Mouse (Mus musculus): ENCODE measurements around the gene Rln3. TPM values are rescaled to one million over a fixed set of nuclear protein-coding genes. Genes with fewer than 3 reads are reported as not detected.

Rln3 gene
- polyA plus RNA-seq, 1 experiment from 2014 or later, result not detected

DNA sequence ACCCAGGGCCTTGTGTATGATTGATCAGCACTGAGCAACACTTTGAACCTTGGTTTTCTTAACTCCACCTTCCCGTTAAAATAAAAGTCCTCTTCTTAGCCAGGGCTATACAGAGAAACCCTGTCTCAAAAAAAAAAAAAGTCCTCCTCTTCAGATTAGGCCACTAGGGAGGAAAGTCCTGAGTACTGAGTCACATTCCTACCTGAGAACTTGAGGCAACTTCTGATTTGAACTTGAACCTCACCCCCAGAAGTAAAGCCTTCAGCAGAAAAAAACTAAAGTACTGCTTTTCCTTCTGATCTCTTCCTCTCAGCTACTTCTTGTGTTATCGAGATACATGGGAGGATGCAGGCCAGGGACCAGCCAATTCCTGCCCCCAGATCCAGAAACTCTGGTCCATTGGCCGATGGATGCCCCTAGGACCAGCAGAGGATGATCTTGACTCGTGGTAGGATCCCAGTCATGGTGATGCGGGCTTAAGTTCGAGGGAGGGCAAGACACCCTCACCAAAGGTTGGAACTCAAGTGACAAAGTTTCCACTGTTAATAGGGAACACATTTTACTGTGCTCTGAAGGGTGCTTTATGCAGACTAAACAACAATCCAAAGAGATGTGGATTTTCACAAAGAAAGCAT, 41.1 kb downstream of the Rln3 start:
- Histone ChIP-seq H3K27ac (no peak overlapping the region), H3K4me1 (replicated peaks) (peaks cover 43% of the 10 kb centered on the region), H3K9me3 (replicated peaks) (no peaks in the 10 kb centered on the region), H3K9ac (peak overlapping the region; percentile 80; the same call in 1 of the 2 replicates), H3K4me2 (peak overlapping the region; percentile 93), H3K36me3 (no peaks in the 10 kb centered on the region; the same call in none of the 2 replicates), H3K4me3 (peak overlapping the region; percentile 77), H3K27me3 (no peaks in the 10 kb centered on the region)
- WGBS, result 68% methylated on average over 6 of the region's 6 CpGs
- ATAC-seq (replicated peaks; ENCODE audit: insufficient number of reproducible peaks, insufficient read depth, low FRiP score, low read depth), result no peak

DNA sequence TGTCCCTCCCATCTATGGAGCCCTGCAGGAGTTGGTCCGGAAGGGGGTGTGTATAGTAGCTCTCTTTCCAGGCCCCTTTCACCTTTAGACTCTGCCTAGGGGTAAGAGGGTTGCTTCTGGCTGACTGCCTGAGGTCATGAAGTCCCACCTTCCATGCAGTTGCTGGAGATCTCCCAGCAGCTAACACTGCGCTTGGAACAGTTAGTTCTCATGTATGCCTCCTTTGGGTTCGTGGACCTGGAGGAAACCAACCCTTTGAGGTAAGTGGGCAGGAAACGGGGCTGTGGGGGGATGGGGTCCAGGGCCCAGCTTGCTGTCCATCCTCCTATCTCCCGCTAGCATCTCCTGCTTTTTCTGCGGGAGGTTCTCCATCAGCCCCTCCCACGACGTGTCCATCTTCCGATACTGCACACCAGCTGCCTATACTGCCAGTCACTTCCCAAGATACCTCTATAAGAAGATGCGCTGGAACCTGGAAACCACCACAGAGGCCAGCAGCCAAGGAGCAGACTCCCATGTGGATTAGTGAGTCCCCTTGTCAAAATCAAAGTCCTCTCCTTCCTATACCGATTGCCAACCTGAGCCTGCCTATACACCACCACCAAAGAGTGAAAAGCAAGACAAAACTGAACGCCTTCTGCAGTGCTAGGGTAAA, 41.7 kb downstream of the Rln3 start:
- Histone ChIP-seq H3K36me3 (no peaks in the 10 kb centered on the region; the same call in none of the 2 replicates), H3K4me2 (no peak overlapping the region), H3K4me3 (no peak overlapping the region), H3K9me3 (replicated peaks) (no peaks in the 10 kb centered on the region), H3K9ac (no peak overlapping the region), H3K27me3 (no peaks in the 10 kb centered on the region), H3K4me1 (replicated peaks) (peaks cover 47% of the 10 kb centered on the region), H3K27ac (no peak overlapping the region)
- no peak for ATAC-seq (replicated peaks; ENCODE audit: insufficient number of reproducible peaks, insufficient read depth, low FRiP score, low read depth)
- 69% methylated on average over 12 of the region's 12 CpGs for WGBS

GRCm38 (mm10) chr8:84001281-84002000, 43.4 kb downstream of the Rln3 start, which contains the start of gene 1700067K01Rik:
Gene 1700067K01Rik, plus strand, starts transcription at chr8:84001502.
- H3K4me3 ChIP-seq, result peak within 1 kb of the TSS; percentile 6; the same call in 1 of the 2 replicates
- H3K9ac ChIP-seq, result no peak within 1 kb of the TSS
- no peaks in the 10 kb centered on the region for H3K9me3 ChIP-seq (replicated peaks)
- ATAC-seq (replicated peaks; ENCODE audit: insufficient number of reproducible peaks, insufficient read depth, low FRiP score, low read depth), result no peak
- peaks cover 49% of the 10 kb centered on the region for H3K4me1 ChIP-seq (replicated peaks)
- WGBS, result 45% methylated on average over 61 of the region's 61 CpGs
- H3K27me3 ChIP-seq, result no peaks in the 10 kb centered on the region
- H3K4me2 ChIP-seq, result peak within 1 kb of the TSS; percentile 14
- no peaks in the 10 kb centered on the region; the same call in none of the 2 replicates for H3K36me3 ChIP-seq
- no peak within 1 kb of the TSS for H3K27ac ChIP-seq

- Histone ChIP-seq H3K27me3 (no peaks in the 10 kb centered on the region), H3K4me1 (replicated peaks) (peaks cover 52% of the 10 kb centered on the region), H3K9ac (no peak overlapping the region), H3K36me3 (peaks cover 4% of the 10 kb centered on the region), H3K4me2 (no peak overlapping the region), H3K27ac (no peak overlapping the region), H3K9me3 (replicated peaks) (no peaks in the 10 kb centered on the region), H3K4me3 (no peak overlapping the region)
- ATAC-seq (replicated peaks; ENCODE audit: insufficient number of reproducible peaks, insufficient read depth, low FRiP score, low read depth), result no peak
- WGBS, result 90% methylated on average over 2 of the region's 2 CpGs
These were observed 45.0 kb downstream of the Rln3 start for GRCm38 (mm10) chr8:83999825-84000224.

DNA sequence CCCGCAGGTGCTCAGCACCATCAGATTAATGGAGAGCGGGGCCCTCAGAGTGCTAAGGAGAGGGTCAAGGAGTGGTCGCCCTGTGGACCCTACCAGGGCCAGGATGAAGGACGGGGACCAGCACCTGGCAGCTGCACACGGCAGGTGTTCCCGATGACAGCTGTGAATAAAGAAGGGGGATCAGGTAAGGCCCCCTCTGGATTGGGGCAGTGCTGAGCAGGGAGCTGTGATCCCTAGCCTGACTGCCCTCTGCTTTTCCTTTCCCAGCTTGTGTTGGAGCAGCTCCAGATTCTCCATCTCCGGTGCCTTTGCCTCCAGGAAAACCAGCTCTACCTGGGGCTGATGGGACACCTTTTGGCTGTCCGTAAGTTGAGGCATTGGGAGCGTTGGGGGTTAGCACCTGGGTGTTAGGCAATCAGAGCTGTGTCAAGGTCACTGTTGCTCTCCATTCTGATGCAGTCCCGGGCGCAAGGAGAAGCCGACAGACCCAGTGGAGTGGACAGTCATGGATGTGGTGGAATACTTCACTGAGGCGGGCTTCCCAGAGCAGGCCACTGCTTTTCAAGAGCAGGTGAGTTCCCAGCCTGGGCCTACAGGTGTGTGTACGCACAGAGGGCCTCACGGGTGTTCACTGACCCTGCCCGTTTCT, 45.6 kb downstream of the Rln3 start:
- Histone ChIP-seq H3K4me3 (peak overlapping the region; percentile 85), H3K27ac (peak overlapping the region; percentile 87; the same call in 1 of the 2 replicates), H3K27me3 (no peaks in the 10 kb centered on the region), H3K4me1 (replicated peaks) (peaks cover 49% of the 10 kb centered on the region), H3K9ac (peak overlapping the region; percentile 76), H3K36me3 (peaks cover 10% of the 10 kb centered on the region), H3K9me3 (replicated peaks) (no peaks in the 10 kb centered on the region), H3K4me2 (peak overlapping the region; percentile 88)
- WGBS, result 64% methylated on average over 16 of the region's 16 CpGs
- ATAC-seq (replicated peaks; ENCODE audit: insufficient number of reproducible peaks, insufficient read depth, low FRiP score, low read depth), result no peak

DNA sequence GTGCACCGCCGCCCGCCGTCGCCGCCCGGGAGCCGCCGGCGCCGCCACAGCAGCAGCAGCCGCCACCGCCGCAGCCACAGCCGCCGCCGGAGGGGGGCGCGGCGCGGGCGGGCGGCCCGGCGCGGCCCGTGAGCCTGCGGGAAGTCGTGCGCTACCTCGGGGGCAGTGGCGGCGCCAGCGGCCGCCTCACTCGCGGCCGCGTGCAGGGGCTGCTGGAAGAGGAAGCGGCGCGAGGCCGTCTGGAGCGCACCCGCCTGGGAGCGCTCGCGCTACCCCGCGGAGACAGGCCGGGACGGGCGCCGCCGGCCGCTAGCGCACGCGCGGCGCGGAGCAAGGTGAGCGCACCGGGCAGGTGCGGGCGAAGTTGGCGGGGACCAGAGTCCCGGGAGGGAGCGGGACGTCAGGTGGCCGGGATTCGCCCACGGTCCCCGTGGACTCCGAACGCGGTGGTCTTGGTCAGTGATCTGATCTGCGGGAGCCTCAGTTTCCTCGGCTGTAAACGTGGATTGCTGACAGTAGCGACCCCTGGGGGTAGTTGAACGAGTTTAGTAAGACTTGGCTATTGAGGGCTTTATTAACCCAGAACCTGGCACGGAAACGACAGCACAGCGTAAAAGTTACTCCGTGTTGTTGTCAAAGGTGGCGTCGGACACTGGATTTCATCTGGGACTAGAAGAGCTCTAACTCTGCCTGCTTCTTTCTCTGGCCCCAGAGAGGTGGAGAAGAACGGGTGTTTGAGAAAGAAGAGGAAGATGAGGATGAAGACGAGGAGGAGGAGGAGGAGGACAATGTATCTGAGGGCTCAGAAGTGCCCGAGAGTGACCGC, 46.4 kb downstream of the Rln3 start:
- peak overlapping the region; percentile 76 for H3K9ac ChIP-seq
- ATAC-seq (replicated peaks; ENCODE audit: insufficient number of reproducible peaks, insufficient read depth, low FRiP score, low read depth), result no peak; the same call in 1 of the 2 replicates
- no peaks in the 10 kb centered on the region for H3K9me3 ChIP-seq (replicated peaks)
- peak overlapping the region; percentile 88 for H3K4me2 ChIP-seq
- no peaks in the 10 kb centered on the region for H3K27me3 ChIP-seq
- peaks cover 15% of the 10 kb centered on the region for H3K36me3 ChIP-seq
- peaks cover 42% of the 10 kb centered on the region for H3K4me1 ChIP-seq (replicated peaks)
- 1% methylated on average over 78 of the region's 92 CpGs for WGBS
- peak overlapping the region; percentile 85 for H3K4me3 ChIP-seq
- peak overlapping the region; percentile 87 for H3K27ac ChIP-seq

- Histone ChIP-seq H3K4me2 (peak within 1 kb of the TSS; percentile 88), H3K9ac (peak within 1 kb of the TSS; percentile 89), H3K27ac (peak within 1 kb of the TSS; percentile 93), H3K9me3 (replicated peaks) (no peaks in the 10 kb centered on the region), H3K4me1 (replicated peaks) (peaks cover 34% of the 10 kb centered on the region), H3K4me3 (peak within 1 kb of the TSS; percentile 85), H3K36me3 (peaks cover 17% of the 10 kb centered on the region), H3K27me3 (no peaks in the 10 kb centered on the region)
- ATAC-seq (replicated peaks; ENCODE audit: insufficient number of reproducible peaks, insufficient read depth, low FRiP score, low read depth), result 0 out of 2 replicates have a peak, but pooled peaks have one; percentile 15
- 1% methylated on average over 32 of the region's 112 CpGs for WGBS
These were observed 47.2 kb downstream of the Rln3 start, which contains the start of gene Samd1 for GRCm38 (mm10) chr8:83997511-83998141. Gene Samd1, plus strand, starts transcription at chr8:83997672.

GRCm38 (mm10) chr8:83996567-83997505, 48.0 kb downstream of the Rln3 start:
- H3K9ac ChIP-seq, result peak overlapping the region; percentile 89
- peak overlapping the region; percentile 88 for H3K4me2 ChIP-seq
- peaks cover 24% of the 10 kb centered on the region for H3K36me3 ChIP-seq
- H3K4me1 ChIP-seq (replicated peaks), result peaks cover 33% of the 10 kb centered on the region
- no peaks in the 10 kb centered on the region for H3K27me3 ChIP-seq
- H3K9me3 ChIP-seq (replicated peaks), result no peaks in the 10 kb centered on the region
- H3K4me3 ChIP-seq, result peak overlapping the region; percentile 84
- ATAC-seq (replicated peaks; ENCODE audit: insufficient number of reproducible peaks, insufficient read depth, low FRiP score, low read depth), result peak; percentile 85
- under 1% methylated on average over 57 of the region's 103 CpGs for WGBS
- peak overlapping the region; percentile 93 for H3K27ac ChIP-seq

- no peak for ATAC-seq (replicated peaks; ENCODE audit: insufficient number of reproducible peaks, insufficient read depth, low FRiP score, low read depth)
- H3K36me3 ChIP-seq, result peaks cover 33% of the 10 kb centered on the region
- 25% methylated on average over 12 of the region's 12 CpGs for WGBS
- no peaks in the 10 kb centered on the region for H3K9me3 ChIP-seq (replicated peaks)
- peak overlapping the region; percentile 93 for H3K27ac ChIP-seq
- no peaks in the 10 kb centered on the region for H3K27me3 ChIP-seq
- peaks cover 25% of the 10 kb centered on the region for H3K4me1 ChIP-seq (replicated peaks)
- peak overlapping the region; percentile 89 for H3K9ac ChIP-seq
- peak overlapping the region; percentile 84 for H3K4me3 ChIP-seq
- peak overlapping the region; percentile 88 for H3K4me2 ChIP-seq
These were observed 48.8 kb downstream of the Rln3 start for GRCm38 (mm10) chr8:83995973-83996372.

Data from heart, embryonic 15.5 days (tissue).